Mouse (Mus musculus): Measurements from ENCODE around the gene Hps5.
"Not testable (repeated sequence)": the region's sequence is repeated elsewhere in the genome, so short reads cannot be mapped to it uniquely, and the experiment has no call there.

The Hps5 gene

DNA sequence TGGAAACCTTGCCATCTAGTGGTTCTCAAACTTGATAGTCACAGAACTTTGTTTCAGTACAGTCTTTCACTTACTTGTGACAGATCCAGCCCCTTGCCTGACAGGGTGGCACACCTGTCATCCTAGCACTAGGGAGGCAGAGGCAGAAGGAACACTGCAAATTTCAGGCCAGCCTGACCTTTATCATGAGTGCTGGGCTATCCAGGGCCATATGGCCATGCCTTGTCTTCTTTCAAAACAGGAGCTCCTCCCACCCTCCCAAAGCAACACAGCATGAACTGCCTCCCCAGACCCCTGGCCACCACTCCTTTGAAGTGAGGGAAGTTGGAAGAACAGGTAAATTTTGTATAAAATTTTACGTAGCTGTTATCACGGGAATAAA, 31.9 kb upstream of the Hps5 start:
- no peak for DNase-seq (ENCODE audit: low read depth, low spot score)

DNA sequence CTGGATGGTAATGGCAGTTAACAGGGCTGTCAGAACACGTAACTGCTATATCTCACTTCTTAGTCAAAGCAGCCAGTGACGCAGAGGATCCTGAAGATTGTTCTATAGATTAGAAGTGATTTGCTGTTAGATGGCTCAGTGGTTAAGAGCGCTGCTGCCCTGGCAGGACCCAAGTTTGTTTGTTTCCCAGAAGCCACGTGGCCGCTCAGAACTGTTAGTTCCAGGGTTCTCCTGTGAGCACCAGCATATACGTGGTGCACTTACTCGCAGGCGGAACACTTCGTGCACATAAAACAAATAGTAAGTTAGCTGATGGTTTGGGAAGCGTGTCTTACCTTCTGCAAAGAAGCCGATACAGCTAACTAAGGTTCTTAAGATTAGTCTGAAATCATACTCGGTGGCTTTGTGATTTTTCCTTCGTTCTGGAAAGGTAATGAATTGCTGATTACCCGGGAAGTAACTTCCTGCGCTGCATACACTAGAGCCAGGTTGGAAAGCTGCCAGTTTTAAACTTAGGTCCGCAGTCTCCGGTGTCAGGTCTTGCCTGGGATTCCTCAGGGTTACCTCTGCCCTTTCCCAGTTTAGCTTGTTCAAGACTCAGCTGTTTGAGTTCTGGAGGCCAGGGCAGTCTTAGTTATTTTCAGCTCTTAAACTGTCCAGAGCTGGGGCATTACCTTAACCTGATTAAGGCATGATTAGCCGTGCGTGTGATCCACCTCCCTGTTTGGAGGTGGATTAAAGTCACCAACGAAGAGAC, 31.4 kb upstream of the Hps5 start:
- DNase-seq (ENCODE audit: low read depth, low spot score): no peak

DNA sequence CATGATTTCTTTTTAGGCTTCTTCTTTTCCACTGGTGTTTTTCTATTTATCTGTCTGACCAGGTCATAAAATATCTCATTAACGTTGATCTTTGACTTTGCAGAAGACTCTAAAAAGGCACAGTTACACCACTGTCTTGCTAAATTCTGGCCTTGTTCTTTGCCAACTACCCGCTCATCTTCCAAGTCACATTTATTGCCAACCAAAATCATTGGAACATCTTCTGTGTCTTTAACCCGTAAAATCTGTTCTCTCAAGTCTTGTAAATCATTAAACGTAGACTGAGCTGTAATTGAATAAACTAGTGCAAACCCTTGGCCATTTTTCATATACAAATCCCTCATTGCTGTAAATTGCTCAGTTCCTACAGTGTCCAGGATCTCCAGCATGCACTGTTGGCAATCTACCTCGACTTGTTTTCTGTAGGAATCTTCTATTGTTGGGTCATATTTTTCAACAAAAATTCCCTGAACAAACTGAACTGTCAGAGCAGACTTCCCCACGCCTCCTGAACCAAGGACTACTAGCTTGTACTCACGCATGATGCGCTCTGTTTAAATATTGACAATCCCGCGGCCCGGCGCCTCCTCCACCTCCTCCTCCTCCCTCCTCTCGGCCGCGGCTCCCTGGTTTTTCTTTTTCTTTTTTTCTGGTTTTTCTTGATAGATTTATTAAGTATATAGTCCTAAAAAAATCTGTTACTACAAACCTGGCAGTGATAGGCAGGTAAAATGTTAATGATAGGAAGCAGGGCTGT, 25.2 kb upstream of the Hps5 start:
- not testable (repeated sequence) for DNase-seq (ENCODE audit: low read depth, low spot score)

DNA sequence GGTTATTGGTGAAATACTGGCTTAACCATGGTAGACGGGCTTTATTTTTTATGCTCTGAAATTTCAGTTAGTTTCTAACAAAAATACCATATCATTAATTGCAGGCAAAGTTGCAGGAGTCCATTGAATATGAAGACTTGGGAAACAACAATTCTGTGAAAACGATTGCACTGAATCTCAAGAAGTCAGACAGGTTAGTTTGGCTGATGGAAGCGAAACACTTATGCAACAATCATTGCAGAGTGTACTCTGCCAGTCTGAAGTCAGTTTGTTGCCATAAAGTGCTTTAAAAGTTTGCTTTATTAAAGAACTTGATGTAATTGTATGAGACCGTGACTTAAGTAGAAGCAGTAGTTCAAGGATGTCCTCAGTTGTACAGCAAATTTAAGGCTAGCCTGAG, 18.1 kb upstream of the Hps5 start:
- no peak for DNase-seq (ENCODE audit: low read depth, low spot score)

DNA sequence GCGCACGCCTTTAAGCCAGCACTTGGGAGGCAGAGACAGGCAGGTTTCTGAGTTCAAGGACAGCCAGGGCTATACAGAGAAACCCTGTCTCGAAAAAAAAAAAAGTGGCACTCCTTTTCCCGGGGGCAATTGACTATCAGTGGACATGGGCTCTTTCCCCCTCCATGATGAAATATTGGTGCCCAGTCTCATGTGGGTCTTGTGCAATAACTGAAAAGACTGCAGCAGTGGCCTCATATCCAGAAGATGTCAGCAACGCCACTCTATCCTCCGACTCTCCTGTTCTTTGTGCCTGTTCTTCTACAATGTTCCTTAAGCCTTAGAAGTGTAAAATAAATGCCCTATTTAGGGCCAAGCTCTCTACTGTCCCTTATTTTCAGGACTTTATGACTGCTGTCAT, 14.5 kb upstream of the Hps5 start:
- no peak for DNase-seq (ENCODE audit: low read depth, low spot score)

DNA sequence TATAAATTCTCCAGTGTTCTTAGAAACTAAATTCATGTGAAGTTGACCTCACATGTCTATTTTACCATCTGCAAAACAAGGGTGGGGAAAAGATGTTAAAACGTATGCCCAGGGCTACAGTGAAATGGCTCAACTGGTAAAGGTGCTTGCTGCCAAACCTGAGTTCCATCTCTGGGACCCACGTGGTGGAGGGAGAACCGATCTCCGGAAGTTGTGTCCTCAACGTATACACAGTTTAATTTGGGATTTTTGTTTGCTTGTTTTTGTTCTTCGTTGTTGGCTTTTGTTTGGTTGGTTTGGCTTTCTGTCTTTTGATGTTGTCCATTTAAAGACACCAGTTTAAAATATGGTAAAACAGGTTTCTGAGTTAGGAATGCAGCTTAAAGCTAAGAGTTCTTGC, 915 bp upstream of the Hps5 start:
- DNase-seq (ENCODE audit: low read depth, low spot score): no peak

DNA sequence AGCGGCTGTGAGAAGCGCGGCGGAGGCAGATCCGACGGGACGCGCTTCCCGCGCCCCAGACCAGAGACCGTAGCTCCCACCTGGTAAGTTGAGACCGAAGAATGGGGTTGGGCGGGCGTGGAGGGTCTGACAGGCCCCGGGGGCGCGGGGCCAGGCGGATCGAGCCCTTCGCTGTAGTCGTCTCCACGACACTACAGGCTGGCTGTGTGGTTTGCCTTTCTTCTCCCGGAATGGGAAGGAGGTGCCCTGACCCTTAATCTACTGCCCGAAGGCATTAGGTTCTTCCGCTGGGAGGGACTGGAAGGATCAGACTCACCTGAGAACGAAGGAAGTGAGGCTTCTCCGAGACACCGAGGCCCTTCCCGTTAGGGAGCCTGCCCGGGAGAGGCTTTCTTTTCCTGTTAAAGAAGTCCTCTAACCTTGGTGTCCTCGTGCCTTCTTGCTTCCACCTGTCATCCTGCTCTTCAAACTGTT, 379 bp upstream of the Hps5 start:
- no peak for DNase-seq (ENCODE audit: low read depth, low spot score)

DNA sequence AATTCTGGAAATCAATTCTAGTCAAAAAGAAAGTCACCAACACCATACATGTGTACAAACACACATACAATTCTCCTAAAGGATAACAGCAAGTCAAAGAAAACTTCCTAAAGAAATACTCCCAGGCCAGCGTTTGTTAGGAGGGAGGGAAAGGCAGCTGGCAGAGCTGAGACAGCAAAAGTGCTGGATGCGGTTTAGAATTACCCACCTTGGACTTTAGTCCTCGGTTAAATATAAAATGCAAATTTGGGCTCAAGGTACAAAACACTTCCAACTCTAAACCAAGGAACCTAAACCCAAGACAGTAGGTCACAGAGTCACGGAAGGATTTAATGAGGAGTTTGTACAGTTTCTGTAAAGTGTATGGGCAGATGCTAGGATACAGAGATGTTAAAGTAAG, 2.0 kb downstream of the Hps5 start:
- no peak for DNase-seq (ENCODE audit: low read depth, low spot score)

DNA sequence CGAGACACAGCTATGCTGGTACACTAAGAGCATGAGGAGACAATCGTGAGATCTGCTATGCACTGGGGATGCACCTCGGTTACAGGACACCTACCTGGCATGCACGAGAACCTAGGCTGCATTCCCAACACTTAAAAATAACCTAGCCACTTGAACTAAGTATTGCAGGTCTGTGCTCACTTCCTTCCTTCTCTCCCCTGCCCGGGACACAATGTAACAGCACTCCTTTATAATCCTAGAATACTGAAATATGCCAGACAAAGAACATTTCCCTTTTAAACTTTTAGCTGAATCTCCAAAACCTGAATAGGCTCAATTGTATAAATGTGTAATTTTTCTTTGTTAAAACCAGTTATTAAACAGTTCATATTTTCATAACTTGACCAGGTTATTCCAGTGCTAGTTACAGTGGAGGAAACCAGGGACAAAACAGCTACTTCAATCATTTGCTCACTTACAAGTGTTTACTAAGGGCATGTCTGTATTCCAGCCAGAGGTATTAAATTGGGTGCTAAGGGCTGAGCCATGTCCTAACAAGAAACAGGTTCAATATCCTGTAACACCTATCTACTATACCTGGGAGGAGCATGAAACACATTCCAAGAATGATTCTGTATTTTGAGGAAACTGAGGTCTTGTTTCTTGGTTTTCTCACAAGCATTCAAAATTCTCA, 6.6 kb downstream of the Hps5 start:
- no peak for DNase-seq (ENCODE audit: low read depth, low spot score)

DNA sequence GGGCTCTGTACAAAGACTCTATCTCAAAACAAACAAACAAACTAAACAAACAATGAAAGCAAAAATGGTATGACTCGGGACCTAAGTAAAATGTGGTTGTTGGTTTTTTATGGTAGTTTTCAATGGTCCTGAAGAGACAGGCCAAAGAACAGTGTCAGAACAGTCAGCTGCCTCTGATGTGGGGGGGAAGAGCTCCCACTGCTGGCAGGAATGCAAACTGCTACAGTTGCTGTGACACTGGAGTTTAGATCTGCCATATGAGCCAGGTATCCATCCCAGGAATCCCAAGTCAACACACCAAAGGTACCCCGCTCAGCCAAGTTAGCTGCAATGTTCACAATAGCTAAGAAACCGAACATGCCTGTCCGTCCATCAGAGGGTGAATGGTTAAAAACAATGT, 25.2 kb downstream of the Hps5 start:
- peak; percentile 14 for DNase-seq (ENCODE audit: low read depth, low spot score)

DNA sequence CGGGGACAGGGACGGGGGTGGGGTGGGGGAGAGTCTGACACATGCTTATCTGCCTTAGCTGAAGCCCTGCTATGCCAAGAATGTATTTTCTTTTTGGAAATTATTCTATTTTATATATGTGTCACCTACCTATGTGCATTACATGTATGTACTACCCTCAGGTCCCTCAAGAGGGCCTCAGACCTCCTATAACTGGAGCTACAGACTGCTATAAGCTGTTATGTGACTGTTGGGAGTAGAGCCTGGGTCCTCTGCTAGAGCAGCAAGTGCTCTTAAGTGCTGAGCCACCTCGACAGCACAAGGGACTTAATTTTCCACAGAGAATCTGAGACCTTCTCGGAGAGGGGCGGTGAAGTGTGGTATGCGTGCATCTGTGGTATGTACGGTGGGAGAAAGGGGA, 27.4 kb downstream of the Hps5 start:
- DNase-seq (ENCODE audit: low read depth, low spot score): no peak

DNA sequence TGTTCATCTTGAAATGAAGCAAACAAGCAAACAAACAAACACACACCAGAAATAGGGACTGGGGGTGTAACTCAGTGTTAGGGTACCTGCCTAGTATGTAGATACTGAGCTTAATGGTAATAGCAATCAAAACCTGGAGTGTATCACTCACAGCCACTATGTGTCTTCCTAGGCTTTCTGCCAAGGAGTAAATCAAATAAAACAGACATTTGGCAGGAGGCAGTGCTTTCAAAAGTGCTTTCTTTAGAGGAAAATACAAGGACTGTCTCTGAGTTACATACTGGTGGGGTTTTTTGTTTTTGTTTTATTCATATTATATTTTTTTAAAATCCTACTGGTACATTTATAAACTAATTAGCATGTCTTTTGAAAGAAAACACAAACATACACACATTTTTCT, 28.5 kb downstream of the Hps5 start:
- DNase-seq (ENCODE audit: low read depth, low spot score): no peak

DNA sequence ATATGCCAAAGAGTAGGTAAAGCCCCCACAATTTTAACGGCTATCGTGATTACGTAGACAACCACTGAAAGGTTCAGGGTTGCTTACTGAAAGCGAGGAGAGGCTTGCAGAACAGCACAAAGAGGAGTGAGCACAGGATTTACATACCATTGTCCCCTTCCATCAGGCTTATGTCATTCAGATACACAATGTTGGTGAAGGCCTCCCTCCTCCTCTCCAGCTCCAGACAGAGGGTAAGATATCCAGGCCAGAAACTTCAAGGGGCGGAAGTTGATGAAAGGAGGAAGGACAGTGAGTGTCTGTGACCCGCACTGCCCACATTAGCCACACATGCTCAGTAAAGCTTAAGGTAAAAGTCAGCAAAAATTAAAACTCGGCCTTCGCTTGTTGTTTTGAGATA, 31.2 kb downstream of the Hps5 start:
- no peak for DNase-seq (ENCODE audit: low read depth, low spot score)

DNA sequence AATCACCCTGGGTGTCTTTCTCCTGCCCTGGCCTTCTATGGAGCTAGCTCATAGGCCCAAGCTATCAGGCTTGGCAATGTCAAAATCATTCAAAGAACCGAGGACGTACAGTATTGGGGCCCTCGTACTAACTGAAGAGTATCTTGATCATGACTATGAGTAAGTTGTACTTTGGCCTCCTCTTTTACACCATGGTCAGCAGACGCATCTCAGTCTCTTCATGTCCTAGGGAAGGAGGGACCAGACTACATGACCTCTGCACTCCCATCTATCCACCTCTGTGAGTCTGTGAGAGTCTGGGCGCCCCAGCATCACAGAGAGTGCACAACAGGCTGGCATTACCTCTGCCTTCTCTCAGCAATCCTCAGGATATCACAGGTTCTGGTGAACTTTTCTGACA, 33.3 kb downstream of the Hps5 start:
- no peak for DNase-seq (ENCODE audit: low read depth, low spot score)

DNA sequence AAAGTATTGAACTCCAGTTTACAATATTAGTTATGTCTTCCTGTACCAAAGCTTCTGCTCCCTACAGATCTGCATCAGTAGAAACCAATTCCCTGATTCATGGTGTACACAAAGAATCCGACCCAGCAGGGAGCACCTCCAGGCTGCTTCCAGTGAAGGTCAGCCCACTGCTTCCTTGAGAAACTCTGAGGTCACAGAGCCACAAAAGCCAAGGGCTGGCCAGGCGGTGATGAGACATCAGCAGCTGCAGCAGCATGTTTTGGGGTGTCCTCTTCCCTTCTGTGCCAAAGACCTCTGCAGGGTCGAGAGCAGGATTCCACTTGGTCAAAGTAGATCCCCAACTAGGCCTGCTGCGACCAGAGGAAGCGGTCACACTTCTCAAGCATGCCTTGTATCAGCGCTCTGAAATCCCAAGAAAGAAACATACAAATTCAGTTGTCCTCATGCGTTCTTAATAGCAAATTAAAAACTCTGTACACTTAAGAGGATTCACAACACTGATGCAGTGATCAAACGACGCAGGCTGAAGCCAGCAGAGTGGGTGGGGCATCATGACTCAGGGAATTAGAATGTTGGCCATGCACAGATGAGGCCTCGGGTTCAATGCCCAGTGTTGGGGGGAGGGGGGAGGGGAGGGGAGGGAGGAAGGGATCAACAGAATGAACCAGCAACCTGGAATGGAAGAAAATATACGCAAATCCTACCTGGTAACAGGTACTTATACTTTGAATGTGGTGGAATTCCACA, 34.6 kb downstream of the Hps5 start:
- DNase-seq (ENCODE audit: low read depth, low spot score): no peak

DNA sequence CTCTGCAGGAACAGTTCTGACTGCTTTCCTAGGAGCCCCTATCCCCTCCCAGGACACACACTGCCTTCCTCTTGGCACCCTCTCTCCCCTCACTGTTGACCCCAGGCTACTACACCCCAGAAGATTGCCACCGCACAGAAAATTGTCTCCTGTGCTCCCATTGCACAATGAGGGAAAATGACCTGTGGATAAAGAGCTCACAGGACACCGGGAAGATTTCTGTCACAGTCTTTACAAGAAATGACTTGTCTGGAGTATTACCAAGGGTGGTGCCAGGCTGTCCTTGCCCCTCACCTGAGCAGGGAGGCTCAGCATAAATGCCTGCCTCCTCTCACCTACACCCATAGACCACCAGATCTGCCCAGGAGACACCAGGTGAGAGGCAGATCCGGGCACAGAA, 44.4 kb downstream of the Hps5 start, which contains the start of gene Saa2:
TSS of gene Saa2 (plus strand) at position 301 of the 400 bp plus-strand sequence.
- DNase-seq (ENCODE audit: low read depth, low spot score): no peak

DNA sequence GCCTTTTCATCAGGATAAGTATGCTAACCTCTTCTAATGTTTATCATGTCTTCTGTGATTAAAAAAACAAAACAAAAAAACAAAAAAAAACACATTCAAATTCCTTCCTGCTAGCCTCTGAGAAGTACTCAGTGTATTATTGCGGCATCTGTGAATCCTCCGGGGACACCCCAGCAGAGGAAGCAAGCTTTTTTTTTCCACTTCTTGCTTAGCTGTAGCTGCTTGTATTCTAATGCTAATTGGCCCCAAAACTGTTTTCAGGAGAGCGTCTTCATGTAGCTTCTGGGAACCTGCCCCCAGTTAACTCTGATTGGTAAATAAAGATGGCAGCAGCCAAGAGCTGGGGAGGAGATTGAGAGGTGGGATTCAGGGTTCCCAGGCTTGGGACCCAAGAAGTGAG, 47.4 kb downstream of the Hps5 start:
- no peak for DNase-seq (ENCODE audit: low read depth, low spot score)

DNA sequence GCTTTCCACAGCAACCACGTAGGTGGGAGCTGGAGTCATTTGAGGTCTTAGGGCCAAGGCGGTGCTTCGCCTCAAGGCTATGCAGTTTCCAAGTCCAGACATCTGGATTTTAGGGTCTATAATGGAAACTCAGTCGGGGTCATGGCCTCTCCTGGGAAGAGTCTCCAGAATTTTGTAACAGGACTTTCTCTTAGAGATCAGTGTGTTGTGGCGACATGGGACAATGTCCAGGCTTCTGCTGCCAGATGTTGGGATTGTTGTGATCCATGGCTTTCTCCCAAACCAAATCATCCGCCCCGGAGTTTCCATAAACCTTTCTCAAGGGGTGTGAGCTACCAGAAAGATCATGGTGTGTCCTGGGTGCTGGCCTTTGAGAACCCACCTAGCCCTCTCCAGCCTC, 49.5 kb downstream of the Hps5 start:
- DNase-seq (ENCODE audit: low read depth, low spot score): no peak

DNA sequence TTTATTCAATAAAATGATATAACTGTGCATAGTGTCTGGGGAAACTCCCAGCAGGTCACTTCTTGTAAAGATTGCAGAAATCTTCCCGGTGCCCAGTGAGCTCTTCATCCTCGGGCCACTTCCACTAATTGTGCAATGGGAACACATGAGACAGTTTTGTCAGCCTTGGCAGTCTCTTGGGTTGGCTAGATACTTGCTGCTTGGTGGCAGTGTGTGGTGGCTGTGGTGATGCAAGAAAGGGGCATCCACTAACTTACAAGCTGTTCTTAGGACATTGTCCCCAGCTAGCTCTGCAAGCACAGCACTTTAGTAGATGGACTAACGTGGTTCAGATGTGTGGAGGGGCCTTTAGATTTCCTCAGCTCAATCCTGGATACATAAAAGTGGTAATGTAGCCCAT, 50.0 kb downstream of the Hps5 start:
- no peak for DNase-seq (ENCODE audit: low read depth, low spot score)

DNA sequence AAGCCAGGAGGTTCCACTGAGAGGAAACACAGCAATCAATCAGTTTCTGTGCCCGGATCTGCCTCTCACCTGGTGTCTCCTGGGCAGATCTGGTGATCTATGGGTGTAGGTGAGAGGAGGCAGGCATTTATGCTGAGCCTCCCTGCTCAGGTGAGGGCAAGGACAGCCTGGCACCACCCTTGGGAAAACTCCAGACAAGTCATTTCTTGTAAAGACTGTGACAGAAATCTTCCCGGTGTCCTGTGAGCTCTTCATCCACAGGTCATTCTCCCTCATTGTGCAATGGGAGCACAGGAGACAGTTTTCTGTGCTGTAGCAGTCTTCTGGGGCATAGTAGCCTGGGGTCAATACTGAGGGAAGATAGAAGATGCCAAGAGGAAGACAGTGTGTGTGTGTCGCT, 53.0 kb downstream of the Hps5 start, which contains the start of gene Saa1:
TSS of gene Saa1 (minus strand) at position 101 of the 400 bp plus-strand sequence.
- not testable (repeated sequence) for DNase-seq (ENCODE audit: low read depth, low spot score)

DNA sequence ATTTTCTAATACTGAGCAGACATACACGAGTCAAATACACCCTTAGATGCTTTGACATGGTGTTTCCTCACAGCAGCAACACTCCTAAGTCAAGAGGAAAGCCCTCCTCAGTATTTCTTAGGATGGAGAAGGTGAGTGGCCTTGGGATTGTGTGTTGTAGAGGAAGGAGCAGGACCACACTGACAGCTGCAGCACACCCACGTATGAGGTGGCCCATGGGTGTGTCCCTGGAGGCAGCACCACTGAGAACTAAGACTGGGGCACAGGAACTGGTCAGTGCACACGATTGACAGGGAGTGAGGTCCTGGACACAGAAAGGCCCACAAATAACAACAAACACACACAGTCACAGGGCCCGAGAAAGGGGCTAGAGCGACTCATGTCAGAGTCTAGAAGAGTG, 55.8 kb downstream of the Hps5 start:
- not testable (repeated sequence) for DNase-seq (ENCODE audit: low read depth, low spot score)

Data from brain, embryonic 18.5 days (tissue).